Mouse (Mus musculus) heart, embryonic 10.5 days (tissue): ENCODE measurements around the gene Gm20388. TPM values are rescaled to one million over a fixed set of nuclear protein-coding genes. Genes with fewer than 3 reads are reported as not detected.

Experiments used
- DNase-seq: peaks from one replicate; pipeline ENCODE4 v3.0.0-alpha.2; 2017; ENCODE audit warnings: low spot score
- H3K27ac ChIP-seq: fragments of 300-500 bp; sonication (generic); 2 replicates; pipeline ENCODE4 v1.5.1; 2016; ENCODE audit warnings: mild to moderate bottlenecking
- H3K27me3 ChIP-seq: fragments of 300-500 bp; sonication (generic); 2 replicates; pipeline ENCODE4 v1.6.1; 2016; ENCODE audit warnings: mild to moderate bottlenecking; ENCODE audit not compliant: poor library complexity, insufficient read depth, severe bottlenecking
- H3K36me3 ChIP-seq: fragments of 300-500 bp; sonication (generic); 2 replicates; pipeline ENCODE4 v1.6.1; 2016; ENCODE audit warnings: mild to moderate bottlenecking, moderate library complexity
- H3K4me1 ChIP-seq: fragments of 300-500 bp; sonication (generic); 2 replicates; pipeline ENCODE4 v1.6.1; 2016; ENCODE audit warnings: mild to moderate bottlenecking
- H3K4me3 ChIP-seq: fragments of 300-500 bp; sonication (generic); 2 replicates; pipeline ENCODE4 v1.5.1; 2016; ENCODE audit warnings: mild to moderate bottlenecking, moderate library complexity
- H3K9me3 ChIP-seq: fragments of 300-500 bp; sonication (generic); 2 replicates; pipeline ENCODE4 v1.6.1; 2016; ENCODE audit warnings: mild to moderate bottlenecking, moderate library complexity
- WGBS: fragments of 180-500 bp; shearing (Covaris S2); methylation state at CpG from one replicate; pipeline ENCODE4 v1.1.7; 2016; 5-methylcytosine and 5-hydroxymethylcytosine counted together
- polyA plus RNA-seq: library from polyadenylated mRNA; unstranded; fragments of >200 nt; fragmentation: Nextera tagmentation; extraction: Ambion mirVana; gene quantifications from 2 replicates; pipeline ENCODE4 v1.2.1, GENCODE M21; 2016

Gm20388 gene
- polyA plus RNA-seq, 1 experiment from 2014 or later, result 4.5 TPM

- 78% methylated on average over 3 of the region's 3 CpGs for WGBS
- peaks cover 50% of the 10 kb centered on the region for H3K4me1 ChIP-seq
- H3K27ac ChIP-seq, result no peak overlapping the region
- no peaks in the 10 kb centered on the region for H3K36me3 ChIP-seq
- no peak for DNase-seq
- H3K9me3 ChIP-seq, result no peaks in the 10 kb centered on the region
- no peak overlapping the region for H3K4me3 ChIP-seq
- H3K27me3 ChIP-seq, result peaks cover 24% of the 10 kb centered on the region
Measured at GRCm38 (mm10) chr8:122704612-122705011, 2794.0 kb downstream of the Gm20388 start.

- no peak for DNase-seq
- 0 out of 2 replicates have a peak overlapping the region, but pooled peaks have one; percentile 9 for H3K27ac ChIP-seq
- peaks cover 39% of the 10 kb centered on the region for H3K4me1 ChIP-seq
- H3K4me3 ChIP-seq, result no peak overlapping the region
- peaks cover 32% of the 10 kb centered on the region for H3K27me3 ChIP-seq
- H3K9me3 ChIP-seq, result no peaks in the 10 kb centered on the region
- H3K36me3 ChIP-seq, result no peaks in the 10 kb centered on the region
- WGBS, result 53% methylated on average over 12 of the region's 12 CpGs
Measured at GRCm38 (mm10) chr8:122705901-122706561, 2795.4 kb downstream of the Gm20388 start.

GRCm38 (mm10) chr8:122707184-122707583 is 2796.5 kb downstream of the Gm20388 start:
- Histone ChIP-seq H3K27ac (no peak overlapping the region), H3K4me1 (peaks cover 37% of the 10 kb centered on the region), H3K4me3 (no peak overlapping the region), H3K36me3 (no peaks in the 10 kb centered on the region), H3K27me3 (peaks cover 39% of the 10 kb centered on the region), H3K9me3 (no peaks in the 10 kb centered on the region)
- DNase-seq, result no peak
- 57% methylated on average over 4 of the region's 4 CpGs for WGBS

GRCm38 (mm10) chr8:122709340-122710111 is 2798.9 kb downstream of the Gm20388 start:
- Histone ChIP-seq H3K36me3 (no peaks in the 10 kb centered on the region), H3K4me3 (no peak overlapping the region), H3K9me3 (no peaks in the 10 kb centered on the region), H3K27ac (0 out of 2 replicates have a peak overlapping the region, but pooled peaks have one; percentile 1), H3K4me1 (peaks cover 42% of the 10 kb centered on the region), H3K27me3 (peaks cover 52% of the 10 kb centered on the region)
- WGBS, result 56% methylated on average over 26 of the region's 26 CpGs
- DNase-seq, result no peak

- H3K27ac ChIP-seq, result peak overlapping the region; percentile 17; the same call in 1 of the 2 replicates
- no peaks in the 10 kb centered on the region for H3K36me3 ChIP-seq
- H3K4me3 ChIP-seq, result no peak overlapping the region
- H3K4me1 ChIP-seq, result peaks cover 41% of the 10 kb centered on the region
- 68% methylated on average over 3 of the region's 3 CpGs for WGBS
- DNase-seq, result no peak
- peaks cover 62% of the 10 kb centered on the region for H3K27me3 ChIP-seq
- H3K9me3 ChIP-seq, result no peaks in the 10 kb centered on the region
Measured at GRCm38 (mm10) chr8:122711480-122711879, 2800.8 kb downstream of the Gm20388 start.

- H3K36me3 ChIP-seq, result no peaks in the 10 kb centered on the region
- H3K4me1 ChIP-seq, result peaks cover 42% of the 10 kb centered on the region
- H3K4me3 ChIP-seq, result no peak overlapping the region
- peaks cover 67% of the 10 kb centered on the region for H3K27me3 ChIP-seq
- no peaks in the 10 kb centered on the region for H3K9me3 ChIP-seq
- WGBS, result 36% methylated on average over 11 of the region's 11 CpGs
- peak overlapping the region; percentile 17; the same call in 1 of the 2 replicates for H3K27ac ChIP-seq
- DNase-seq, result peak; percentile 84
Measured at GRCm38 (mm10) chr8:122711891-122712365, 2801.3 kb downstream of the Gm20388 start.

- DNase-seq, result no peak
- Histone ChIP-seq H3K4me1 (peaks cover 49% of the 10 kb centered on the region), H3K36me3 (no peaks in the 10 kb centered on the region), H3K27ac (peak overlapping the region; percentile 17), H3K4me3 (no peak overlapping the region), H3K9me3 (no peaks in the 10 kb centered on the region), H3K27me3 (peaks cover 73% of the 10 kb centered on the region)
- whole genome bisulfite sequencing, result 76% methylated on average over 12 of the region's 12 CpGs
Measured at GRCm38 (mm10) chr8:122712411-122713156, 2801.9 kb downstream of the Gm20388 start.

GRCm38 (mm10) chr8:122713157-122713518 is 2802.5 kb downstream of the Gm20388 start:
- 89% methylated on average over 5 of the region's 5 CpGs for WGBS
- DNase-seq, result no peak
- Histone ChIP-seq H3K9me3 (no peaks in the 10 kb centered on the region), H3K27me3 (peaks cover 78% of the 10 kb centered on the region), H3K4me3 (no peak overlapping the region), H3K4me1 (peaks cover 54% of the 10 kb centered on the region), H3K36me3 (no peaks in the 10 kb centered on the region), H3K27ac (no peak overlapping the region)

GRCm38 (mm10) chr8:122716566-122716965 is 2805.9 kb downstream of the Gm20388 start:
- DNase-seq, result no peak
- no peak overlapping the region for H3K27ac ChIP-seq
- H3K36me3 ChIP-seq, result no peaks in the 10 kb centered on the region
- H3K9me3 ChIP-seq, result no peaks in the 10 kb centered on the region
- H3K27me3 ChIP-seq, result peaks cover 83% of the 10 kb centered on the region
- peaks cover 72% of the 10 kb centered on the region for H3K4me1 ChIP-seq
- 71% methylated on average over 8 of the region's 8 CpGs for WGBS
- no peak overlapping the region for H3K4me3 ChIP-seq

GRCm38 (mm10) chr8:122717869-122718509 is 2807.3 kb downstream of the Gm20388 start:
- WGBS, result 76% methylated on average over 10 of the region's 10 CpGs
- Histone ChIP-seq H3K36me3 (no peaks in the 10 kb centered on the region), H3K9me3 (no peaks in the 10 kb centered on the region), H3K27ac (no peak overlapping the region), H3K27me3 (peaks cover 84% of the 10 kb centered on the region), H3K4me3 (no peak overlapping the region), H3K4me1 (peaks cover 65% of the 10 kb centered on the region)
- no peak for DNase-seq

GRCm38 (mm10) chr8:122718711-122719499 is 2808.3 kb downstream of the Gm20388 start:
- H3K9me3 ChIP-seq, result no peaks in the 10 kb centered on the region
- H3K27me3 ChIP-seq, result peaks cover 76% of the 10 kb centered on the region
- DNase-seq, result no peak
- no peak overlapping the region for H3K4me3 ChIP-seq
- no peaks in the 10 kb centered on the region for H3K36me3 ChIP-seq
- H3K27ac ChIP-seq, result peak overlapping the region; percentile 83
- 82% methylated on average over 14 of the region's 14 CpGs for whole genome bisulfite sequencing
- peaks cover 72% of the 10 kb centered on the region for H3K4me1 ChIP-seq
